Mouse (Mus musculus) neural tube, embryonic 11.5 days (tissue): ENCODE measurements around the gene Snx27. TPM values are rescaled to one million over a fixed set of nuclear protein-coding genes. Genes with fewer than 3 reads are reported as not detected.

Experiments
- ATAC-seq: fragments of 200-750 bp; cut with Nextera tagmentation; 2 replicates; pipeline ENCODE4 v1.8.0; 2017; ENCODE audit warnings: moderate number of reproducible peaks, mild to moderate bottlenecking, moderate TSS enrichment, moderate library complexity; ENCODE audit not compliant: insufficient read depth, low FRiP score, low TSS enrichment
- DNase-seq: peaks from one replicate; pipeline ENCODE4 v3.0.0-alpha.2; 2015; ENCODE audit warnings: low spot score
- H3K27ac ChIP-seq: fragments of 300-500 bp; sonication (generic); 2 replicates; pipeline ENCODE4 v1.5.1; 2014; ENCODE audit warnings: low read depth, mild to moderate bottlenecking, low read length
- H3K27me3 ChIP-seq: fragments of 300-500 bp; sonication (generic); 2 replicates; pipeline ENCODE4 v1.6.1; 2014; ENCODE audit warnings: mild to moderate bottlenecking, low read length, mixed read lengths; ENCODE audit not compliant: control insufficient read depth, insufficient read depth
- H3K36me3 ChIP-seq: fragments of 300-500 bp; sonication (generic); 2 replicates; pipeline ENCODE4 v1.6.1; 2014; ENCODE audit warnings: mild to moderate bottlenecking, low read length, moderate library complexity, mixed read lengths; ENCODE audit not compliant: control insufficient read depth, insufficient read depth
- H3K4me1 ChIP-seq: fragments of 300-500 bp; sonication (generic); 2 replicates; pipeline ENCODE4 v1.6.1; 2014; ENCODE audit warnings: low read length, mixed read lengths; ENCODE audit not compliant: control insufficient read depth, insufficient read depth
- H3K4me2 ChIP-seq: fragments of 300-500 bp; sonication (generic); 2 replicates; pipeline ENCODE4 v1.6.1; 2014; ENCODE audit warnings: low read depth, mild to moderate bottlenecking, moderate library complexity
- H3K4me3 ChIP-seq: fragments of 300-500 bp; sonication (generic); 2 replicates; pipeline ENCODE4 v1.5.1; 2014; ENCODE audit warnings: low read depth, low read length
- H3K9ac ChIP-seq: fragments of 300-500 bp; sonication (generic); 2 replicates; pipeline ENCODE4 v1.6.1; 2014; ENCODE audit warnings: mild to moderate bottlenecking, low read length
- H3K9me3 ChIP-seq: fragments of 300-500 bp; sonication (generic); 2 replicates; pipeline ENCODE4 v1.6.1; 2016; ENCODE audit warnings: low read length; ENCODE audit not compliant: control insufficient read depth
- WGBS: fragments of 180-500 bp; shearing (Covaris S2); extraction: QIAGEN DNeasy Blood & Tissue Kit; methylation state at CpG from one replicate; pipeline ENCODE4 v1.1.7; 2014; 5-methylcytosine and 5-hydroxymethylcytosine counted together
- polyA plus RNA-seq: library from polyadenylated mRNA; unstranded; fragments of >200 nt; fragmentation: Nextera tagmentation; extraction: Ambion mirVana; gene quantifications from 2 replicates; pipeline ENCODE4 v1.2.1, GENCODE M21; 2014

Snx27 gene
- polyA plus RNA-seq, 1 experiment from 2014 or later, result 39.9 TPM

DNA sequence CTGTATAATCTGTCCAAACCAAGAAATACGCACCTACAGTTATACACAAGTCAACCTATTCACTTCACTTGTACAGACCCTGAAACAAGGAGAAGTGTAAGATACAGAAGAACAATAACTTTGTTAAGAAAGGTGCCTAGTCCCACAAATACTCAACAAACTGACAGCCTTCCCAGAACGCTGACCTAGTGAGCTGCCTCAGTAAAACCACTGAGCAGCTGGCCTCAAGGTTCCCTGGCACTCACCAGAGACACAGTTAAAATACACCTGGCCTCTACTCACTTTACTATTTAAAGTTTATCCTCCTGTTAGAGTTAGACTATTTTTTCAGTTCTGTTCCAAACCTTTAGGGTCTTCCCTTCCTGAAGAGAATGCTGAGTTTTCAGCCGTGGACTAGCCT, 19.4 kb downstream of the Snx27 start:
- Histone ChIP-seq H3K9me3 (no peaks in the 10 kb centered on the region), H3K27ac (no peak overlapping the region), H3K27me3 (no peaks in the 10 kb centered on the region), H3K4me3 (no peak overlapping the region), H3K36me3 (peaks cover 3% of the 10 kb centered on the region; the same call in 1 of the 2 replicates), H3K4me2 (no peak overlapping the region), H3K9ac (no peak overlapping the region), H3K4me1 (no peaks in the 10 kb centered on the region)
- WGBS, result 74% methylated on average over 3 of the region's 3 CpGs
- no peak for DNase-seq
- ATAC-seq, result no peak

DNA sequence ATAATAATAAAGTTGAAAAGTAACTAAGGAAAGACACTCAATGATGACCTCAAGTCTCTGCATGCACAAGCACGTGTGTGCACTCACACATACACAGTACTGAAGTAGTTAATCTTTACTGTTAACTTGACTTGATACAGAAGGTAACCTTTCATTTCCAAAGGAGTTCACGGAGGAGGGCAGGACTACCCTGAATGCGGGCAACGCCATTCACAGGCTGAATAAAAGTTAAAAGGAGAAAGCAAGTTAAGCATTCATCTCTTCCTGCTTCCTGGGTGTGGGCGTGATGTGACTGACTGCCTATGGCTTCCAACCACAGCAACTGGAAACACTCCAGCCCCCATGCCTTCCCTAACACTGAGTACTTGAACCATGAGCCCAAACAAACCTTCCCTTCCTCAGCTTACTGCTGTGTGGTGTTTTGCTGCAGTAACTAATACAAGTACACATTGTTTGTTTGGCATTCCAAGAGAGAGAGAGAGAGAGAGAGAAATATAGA, 22.5 kb downstream of the Snx27 start:
- no peak overlapping the region for H3K9ac ChIP-seq
- H3K9me3 ChIP-seq, result no peaks in the 10 kb centered on the region
- H3K4me1 ChIP-seq, result no peaks in the 10 kb centered on the region
- H3K27me3 ChIP-seq, result no peaks in the 10 kb centered on the region
- H3K27ac ChIP-seq, result no peak overlapping the region
- H3K4me3 ChIP-seq, result no peak overlapping the region
- no peak overlapping the region for H3K4me2 ChIP-seq
- 88% methylated on average over 5 of the region's 5 CpGs for WGBS
- H3K36me3 ChIP-seq, result peaks cover 3% of the 10 kb centered on the region; the same call in 1 of the 2 replicates
- no peak for ATAC-seq
- DNase-seq, result no peak

DNA sequence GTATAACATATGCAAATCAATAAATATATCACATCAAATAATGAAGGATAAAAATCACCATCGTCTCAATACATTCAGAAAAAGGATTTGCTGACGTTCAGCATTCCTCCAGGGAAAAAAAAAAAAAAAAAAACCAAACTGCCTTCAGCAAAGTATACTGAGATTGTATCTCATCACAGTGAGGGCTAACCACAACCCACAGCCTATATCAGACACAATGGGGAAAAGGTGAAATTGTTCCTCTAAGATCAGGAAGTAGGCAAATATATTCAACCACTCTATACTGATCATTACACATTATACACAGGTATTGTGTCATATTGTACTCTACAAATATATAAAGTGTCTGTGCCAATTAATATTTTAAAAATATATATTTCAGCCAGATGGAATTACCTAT, 33.5 kb downstream of the Snx27 start:
- WGBS, result 97% methylated on average over 2 of the region's 2 CpGs
- DNase-seq (no peak), ATAC-seq (no peak)
- no peaks in the 10 kb centered on the region for H3K4me1 ChIP-seq
- H3K4me2 ChIP-seq, result no peak overlapping the region
- H3K27me3 ChIP-seq, result no peaks in the 10 kb centered on the region
- no peak overlapping the region for H3K27ac ChIP-seq
- H3K9ac ChIP-seq, result no peak overlapping the region
- H3K36me3 ChIP-seq, result no peaks in the 10 kb centered on the region
- H3K4me3 ChIP-seq, result no peak overlapping the region
- H3K9me3 ChIP-seq, result no peaks in the 10 kb centered on the region

DNA sequence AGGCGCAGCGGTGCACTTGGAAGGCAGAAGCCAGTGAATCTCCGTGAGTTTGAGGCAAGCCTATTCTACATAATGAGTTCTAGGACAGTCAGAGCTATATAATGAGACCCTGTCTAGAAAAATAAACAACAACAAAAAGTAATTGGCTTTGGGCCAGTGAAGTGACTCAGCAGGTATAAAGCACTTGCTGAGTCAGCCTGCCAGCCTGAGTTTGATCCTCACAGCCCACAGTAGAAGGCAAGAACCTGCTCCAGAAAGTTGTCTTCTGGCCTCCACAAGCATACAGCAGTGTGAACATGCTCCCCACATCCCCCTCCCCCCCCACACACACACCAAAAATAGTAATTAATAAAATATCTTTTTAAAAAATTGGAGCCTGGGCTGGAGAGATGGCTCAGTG, 45.3 kb downstream of the Snx27 start:
- ATAC-seq (no peak), DNase-seq (no peak)
- Histone ChIP-seq H3K4me2 (no peak overlapping the region), H3K27ac (no peak overlapping the region), H3K36me3 (no peaks in the 10 kb centered on the region), H3K9me3 (no peaks in the 10 kb centered on the region), H3K4me3 (no peak overlapping the region), H3K27me3 (no peaks in the 10 kb centered on the region), H3K9ac (no peak overlapping the region), H3K4me1 (no peaks in the 10 kb centered on the region)
- WGBS, result 92% methylated on average over 3 of the region's 3 CpGs

DNA sequence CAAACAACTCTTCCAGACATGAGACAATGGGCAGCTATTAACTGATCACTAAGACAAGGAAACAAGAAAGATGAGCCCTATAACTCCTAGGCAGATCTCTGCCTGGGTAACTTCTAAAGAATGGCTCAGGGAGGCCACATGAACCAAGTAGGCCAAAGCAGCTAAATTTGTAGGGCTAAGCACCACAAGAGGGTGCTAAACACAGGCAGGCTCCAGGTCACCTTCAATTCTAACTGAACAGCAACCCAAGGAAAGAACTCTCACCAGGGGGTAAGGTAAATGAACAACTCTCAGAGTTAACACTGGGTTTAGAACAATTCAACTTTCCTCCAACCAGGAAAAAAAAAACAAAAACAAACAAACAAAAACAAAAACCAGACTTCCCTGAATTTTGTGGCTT, 48.5 kb downstream of the Snx27 start:
- H3K36me3 ChIP-seq, result no peaks in the 10 kb centered on the region
- no peak for ATAC-seq
- no peaks in the 10 kb centered on the region for H3K9me3 ChIP-seq
- no peak overlapping the region for H3K4me3 ChIP-seq
- H3K27ac ChIP-seq, result no peak overlapping the region
- H3K27me3 ChIP-seq, result no peaks in the 10 kb centered on the region
- no peak overlapping the region for H3K9ac ChIP-seq
- DNase-seq, result no peak
- H3K4me1 ChIP-seq, result no peaks in the 10 kb centered on the region
- H3K4me2 ChIP-seq, result no peak overlapping the region

DNA sequence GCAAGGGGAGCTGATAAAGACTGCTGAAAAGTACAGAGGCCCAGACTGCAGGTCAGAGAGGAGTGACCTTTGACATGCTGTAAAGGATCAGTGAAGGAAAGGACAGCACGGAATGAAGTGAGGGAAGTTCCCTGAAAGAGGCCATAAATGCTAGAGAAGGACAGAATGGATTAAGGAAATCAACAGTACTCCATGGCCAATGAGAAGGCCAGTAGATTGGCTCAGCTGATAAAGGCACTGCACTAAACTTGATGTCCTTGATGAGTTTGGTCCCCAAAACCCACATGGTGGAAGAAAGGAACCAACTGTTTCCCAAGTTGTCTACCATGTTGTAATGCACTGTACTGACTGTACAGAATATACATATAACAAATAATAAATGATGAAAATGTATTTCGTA, 55.8 kb downstream of the Snx27 start:
- no peaks in the 10 kb centered on the region for H3K36me3 ChIP-seq
- H3K4me2 ChIP-seq, result no peak overlapping the region
- 72% methylated on average over 2 of the region's 2 CpGs for WGBS
- no peak for ATAC-seq
- no peak overlapping the region for H3K27ac ChIP-seq
- H3K9ac ChIP-seq, result no peak overlapping the region
- no peaks in the 10 kb centered on the region for H3K4me1 ChIP-seq
- no peaks in the 10 kb centered on the region for H3K9me3 ChIP-seq
- H3K27me3 ChIP-seq, result no peaks in the 10 kb centered on the region
- DNase-seq, result no peak
- no peak overlapping the region for H3K4me3 ChIP-seq

DNA sequence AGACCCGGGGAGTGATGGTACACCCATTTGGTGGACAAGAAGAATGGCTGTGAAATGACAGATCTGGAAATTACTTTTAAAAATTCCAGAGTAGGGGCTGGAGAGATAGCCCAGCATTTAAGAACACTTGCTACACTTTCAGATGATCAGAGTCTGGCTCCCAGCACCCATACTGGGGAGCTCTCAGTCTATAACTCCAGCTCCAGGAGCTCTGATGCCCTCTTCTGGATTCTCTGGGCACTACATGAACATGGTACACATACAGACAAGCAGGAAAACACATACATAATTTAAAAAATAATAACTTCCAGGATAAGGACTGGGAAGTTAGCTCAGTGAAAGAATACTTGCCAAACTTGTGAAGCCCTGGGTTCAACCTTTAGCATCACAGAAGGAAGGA, 75.9 kb downstream of the Snx27 start:
- Histone ChIP-seq H3K27ac (no peak overlapping the region), H3K4me1 (no peaks in the 10 kb centered on the region), H3K4me3 (no peak overlapping the region), H3K27me3 (no peaks in the 10 kb centered on the region), H3K9me3 (no peaks in the 10 kb centered on the region), H3K9ac (no peak overlapping the region), H3K4me2 (no peak overlapping the region), H3K36me3 (0 out of 2 replicates have a peak, but pooled peaks cover 2% of the 10 kb centered on the region)
- 98% methylated on average over 1 of the region's 1 CpGs for WGBS
- DNase-seq (no peak), ATAC-seq (no peak)

DNA sequence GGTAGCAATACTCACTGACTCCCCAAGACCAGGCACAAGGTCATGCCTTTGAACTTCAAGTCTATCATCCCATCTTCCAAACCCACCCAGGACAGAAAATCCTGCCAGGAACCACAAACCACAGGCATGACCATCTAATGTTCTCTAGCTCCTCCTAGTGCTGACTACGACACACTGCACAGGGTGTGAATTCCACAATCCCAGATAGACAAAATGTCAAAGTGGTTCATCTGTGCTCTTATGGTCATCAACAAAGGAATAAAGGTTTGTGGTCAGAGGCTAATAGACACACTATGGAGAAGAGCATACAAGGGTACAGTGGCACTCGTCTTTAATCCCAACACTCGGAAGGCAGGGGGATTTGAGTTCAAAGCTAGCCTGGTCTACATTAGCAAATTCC, 80.3 kb downstream of the Snx27 start:
- H3K9me3 ChIP-seq, result no peaks in the 10 kb centered on the region
- no peak overlapping the region for H3K27ac ChIP-seq
- no peaks in the 10 kb centered on the region for H3K4me1 ChIP-seq
- no peak overlapping the region for H3K4me2 ChIP-seq
- ATAC-seq, result no peak
- WGBS, result 78% methylated on average over 3 of the region's 3 CpGs
- H3K4me3 ChIP-seq, result no peak overlapping the region
- no peaks in the 10 kb centered on the region for H3K36me3 ChIP-seq
- no peaks in the 10 kb centered on the region for H3K27me3 ChIP-seq
- no peak overlapping the region for H3K9ac ChIP-seq
- DNase-seq, result no peak

DNA sequence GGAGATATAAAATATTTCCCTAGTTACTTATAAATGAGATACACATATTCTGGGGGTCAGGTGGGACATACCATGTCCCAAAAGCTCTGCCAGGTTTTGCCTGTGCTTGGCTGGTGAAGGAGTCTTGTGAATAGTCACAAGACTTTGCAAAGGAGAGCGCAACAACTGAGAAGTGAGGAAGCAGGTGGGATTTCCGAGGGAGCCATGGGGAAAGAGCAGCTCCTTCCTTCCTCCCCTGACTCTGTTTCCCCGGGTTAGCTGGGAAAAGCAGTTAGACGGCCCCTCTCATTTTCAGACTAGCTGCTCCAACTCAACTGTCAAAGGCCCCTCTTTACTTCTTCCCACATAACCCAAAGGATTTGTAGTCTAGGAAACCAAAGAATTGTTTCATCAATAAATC, 85.4 kb downstream of the Snx27 start:
- DNase-seq, result no peak
- WGBS, result 78% methylated on average over 4 of the region's 4 CpGs

More for the DNA sequence above, 85.4 kb downstream of the Snx27 start:
- H3K4me1 ChIP-seq, result no peaks in the 10 kb centered on the region
- H3K4me3 ChIP-seq, result no peak overlapping the region
- no peaks in the 10 kb centered on the region for H3K9me3 ChIP-seq
- ATAC-seq, result no peak
- H3K27ac ChIP-seq, result no peak overlapping the region
- no peaks in the 10 kb centered on the region for H3K27me3 ChIP-seq
- H3K36me3 ChIP-seq, result no peaks in the 10 kb centered on the region
- H3K4me2 ChIP-seq, result no peak overlapping the region
- H3K9ac ChIP-seq, result no peak overlapping the region
